Mouse (Mus musculus) ES-E14 (cell line): ENCODE results near the gene Henmt1. TPM values are rescaled to one million over a fixed set of nuclear protein-coding genes. Genes with fewer than 3 reads are reported as not detected.

Experiments used
- DNase-seq: peaks from one replicate; pipeline ENCODE4 v3.0.0-alpha.2; 2013; ENCODE audit warnings: low read depth, low spot score
- H3K27ac ChIP-seq: 2 replicates; pipeline ENCODE4 v1.5.1; 2012; ENCODE audit warnings: low read depth, mild to moderate bottlenecking, low read length, moderate library complexity, mixed read lengths; ENCODE audit not compliant: poor library complexity, insufficient read depth, severe bottlenecking
- H3K36me3 ChIP-seq: 2 replicates; pipeline ENCODE4 v1.6.1; 2012; ENCODE audit warnings: mild to moderate bottlenecking, low read length, moderate library complexity, mixed read lengths; ENCODE audit not compliant: control insufficient read depth, poor library complexity, insufficient read depth, severe bottlenecking
- H3K4me1 ChIP-seq, 2 experiments: fragments of 150-350 bp in 1 of 2; sonication (generic) in 1 of 2; 2 replicates each; pipeline ENCODE4 v1.6.1; 2012; ENCODE audit warnings: low read length in 2 of 2, mild to moderate bottlenecking in 1 of 2, mixed read lengths in 1 of 2; ENCODE audit not compliant: control insufficient read depth in 2 of 2, insufficient read depth in 2 of 2, poor library complexity in 1 of 2
- H3K4me3 ChIP-seq, 2 experiments: fragments of 150-350 bp in 1 of 2; sonication (generic) in 1 of 2; 2 replicates each; pipeline ENCODE4 v1.5.1; 2012; ENCODE audit warnings: low read length in 2 of 2, low read depth in 1 of 2, mild to moderate bottlenecking in 1 of 2, mixed read lengths in 1 of 2; ENCODE audit not compliant: insufficient read depth in 1 of 2, poor library complexity in 1 of 2, severe bottlenecking in 1 of 2
- H3K9ac ChIP-seq: 2 replicates; pipeline ENCODE4 v1.6.1; 2012; ENCODE audit warnings: low read depth, mild to moderate bottlenecking, low read length, mixed read lengths; ENCODE audit not compliant: poor library complexity, insufficient read depth, severe bottlenecking
- H3K9me3 ChIP-seq: fragments of 150-350 bp; sonication (generic); 2 replicates; pipeline ENCODE4 v1.6.1; 2012; ENCODE audit warnings: low read depth, mild to moderate bottlenecking, low read length; ENCODE audit not compliant: control insufficient read depth, insufficient read depth
- CHD2 ChIP-seq: IDR thresholded peaks from 2 replicates; pipeline ENCODE4 v1.6.1; 2014; ENCODE audit warnings: mild to moderate bottlenecking, low read depth, low read length, inconsistent platforms
- HCFC1 ChIP-seq: IDR thresholded peaks from 2 replicates; pipeline ENCODE4 v1.6.1; 2012; ENCODE audit warnings: low read length, inconsistent platforms, borderline replicate concordance; ENCODE audit not compliant: insufficient read depth
- MAFK ChIP-seq: IDR thresholded peaks from 2 replicates; pipeline ENCODE4 v1.6.1; 2014; ENCODE audit warnings: mild to moderate bottlenecking, low read depth, low read length, inconsistent platforms; ENCODE audit not compliant: insufficient read depth
- ZC3H11A ChIP-seq: IDR thresholded peaks from 2 replicates; pipeline ENCODE4 v1.6.1; 2012; ENCODE audit warnings: low read depth, mild to moderate bottlenecking, inconsistent platforms, low read length, borderline replicate concordance
- ZNF384 ChIP-seq: IDR thresholded peaks from 2 replicates; pipeline ENCODE4 v1.6.1; 2012; ENCODE audit warnings: low read depth, low read length, inconsistent platforms
- in situ Hi-C, 2 experiments: fragments of 600-800 bp; cut with MboI; formaldehyde crosslinking; loops; one replicate each; pipeline ENCODE4 v1.15.1; 2025; ENCODE audit warnings: low sequenced_read_pairs in 2 of 2, inconsistent platforms in 1 of 2; ENCODE audit not compliant: unreplicated experiment in 2 of 2
- total RNA-seq: library from RNA; depleted of rRNA; stranded (reverse); fragments of 300-350 nt; gene quantifications from 2 replicates; pipeline ENCODE4 v1.2.3, GENCODE M21; 2012

The Henmt1 gene
- total RNA-seq, 1 experiment = 1.7 TPM

- no peak for TF ChIP-seq MAFK
- DNase-seq = no peak
- Histone ChIP-seq H3K9me3 (no peaks in the 10 kb centered on the region), H3K27ac (no peak overlapping the region), H3K9ac (no peak overlapping the region), H3K36me3 (no peaks in the 10 kb centered on the region), H3K4me1 (no peaks in the 10 kb centered on the region), H3K4me3 (no peak overlapping the region)
- in situ Hi-C loops = no loop called here
Observed at GRCm38 (mm10) chr3:108994477-108994876, 54.8 kb downstream of the Henmt1 start.

- in situ Hi-C loops = no loop called here
- Histone ChIP-seq H3K9me3 (no peaks in the 10 kb centered on the region), H3K27ac (no peak overlapping the region), H3K36me3 (no peaks in the 10 kb centered on the region), H3K9ac (no peak overlapping the region), H3K4me1 (no peaks in the 10 kb centered on the region), H3K4me3 (no peak overlapping the region)
- no peak for DNase-seq
- TF ChIP-seq ZNF384 = no peak
- no peak for TF ChIP-seq HCFC1
- TF ChIP-seq ZC3H11A = no peak
- no peak for TF ChIP-seq CHD2
- TF ChIP-seq MAFK = no peak
Observed at GRCm38 (mm10) chr3:108995379-108995778, 55.7 kb downstream of the Henmt1 start.

GRCm38 (mm10) chr3:108997284-108997683, 57.6 kb downstream of the Henmt1 start:
- no peak for DNase-seq
- Histone ChIP-seq H3K36me3 (no peaks in the 10 kb centered on the region), H3K4me3 (no peak overlapping the region), H3K27ac (no peak overlapping the region), H3K9me3 (no peaks in the 10 kb centered on the region), H3K9ac (no peak overlapping the region), H3K4me1 (no peaks in the 10 kb centered on the region)
- in situ Hi-C loops = no loop called here
- no peak for TF ChIP-seq CHD2
- TF ChIP-seq HCFC1 = no peak
- no peak for TF ChIP-seq MAFK
- TF ChIP-seq ZC3H11A = no peak
- no peak for TF ChIP-seq ZNF384

GRCm38 (mm10) chr3:108997762-108998161, 58.1 kb downstream of the Henmt1 start:
- Histone ChIP-seq H3K4me3 (no peak overlapping the region), H3K9ac (no peak overlapping the region), H3K4me1 (no peaks in the 10 kb centered on the region), H3K9me3 (no peaks in the 10 kb centered on the region), H3K27ac (no peak overlapping the region), H3K36me3 (no peaks in the 10 kb centered on the region)
- in situ Hi-C loops = no loop called here
- no peak for DNase-seq
- TF ChIP-seq ZC3H11A (no peak), ZNF384 (no peak), CHD2 (no peak), MAFK (no peak)

GRCm38 (mm10) chr3:108999173-108999572, 59.5 kb downstream of the Henmt1 start:
- no peaks in the 10 kb centered on the region for H3K9me3 ChIP-seq
- H3K4me3 ChIP-seq = no peak overlapping the region
- H3K9ac ChIP-seq = no peak overlapping the region
- H3K27ac ChIP-seq = no peak overlapping the region
- in situ Hi-C loops = no loop called here
- no peaks in the 10 kb centered on the region for H3K36me3 ChIP-seq
- no peaks in the 10 kb centered on the region for H3K4me1 ChIP-seq
- DNase-seq = no peak
- TF ChIP-seq MAFK (no peak), CHD2 (no peak), ZNF384 (no peak), HCFC1 (no peak), ZC3H11A (no peak)
